Mouse (Mus musculus) ES-E14 (cell line): Measurements from ENCODE around the gene Ccser2.

Experiments
- MAFK ChIP-seq: IDR thresholded peaks from 2 replicates; pipeline ENCODE4 v1.6.1; 2014; ENCODE audit warnings: mild to moderate bottlenecking, low read depth, low read length, inconsistent platforms; ENCODE audit not compliant: insufficient read depth
- ZC3H11A ChIP-seq: IDR thresholded peaks from 2 replicates; pipeline ENCODE4 v1.6.1; 2012; ENCODE audit warnings: low read depth, mild to moderate bottlenecking, inconsistent platforms, low read length, borderline replicate concordance
- ZNF384 ChIP-seq: IDR thresholded peaks from 2 replicates; pipeline ENCODE4 v1.6.1; 2012; ENCODE audit warnings: low read depth, low read length, inconsistent platforms

- TF ChIP-seq ZC3H11A (no peak), ZNF384 (no peak), MAFK (no peak)
Measured at GRCm38 (mm10) chr14:36919886-36920285, 48.7 kb downstream of the Ccser2 start.
